Mouse (Mus musculus): ENCODE data around the gene Rora.

DNA sequence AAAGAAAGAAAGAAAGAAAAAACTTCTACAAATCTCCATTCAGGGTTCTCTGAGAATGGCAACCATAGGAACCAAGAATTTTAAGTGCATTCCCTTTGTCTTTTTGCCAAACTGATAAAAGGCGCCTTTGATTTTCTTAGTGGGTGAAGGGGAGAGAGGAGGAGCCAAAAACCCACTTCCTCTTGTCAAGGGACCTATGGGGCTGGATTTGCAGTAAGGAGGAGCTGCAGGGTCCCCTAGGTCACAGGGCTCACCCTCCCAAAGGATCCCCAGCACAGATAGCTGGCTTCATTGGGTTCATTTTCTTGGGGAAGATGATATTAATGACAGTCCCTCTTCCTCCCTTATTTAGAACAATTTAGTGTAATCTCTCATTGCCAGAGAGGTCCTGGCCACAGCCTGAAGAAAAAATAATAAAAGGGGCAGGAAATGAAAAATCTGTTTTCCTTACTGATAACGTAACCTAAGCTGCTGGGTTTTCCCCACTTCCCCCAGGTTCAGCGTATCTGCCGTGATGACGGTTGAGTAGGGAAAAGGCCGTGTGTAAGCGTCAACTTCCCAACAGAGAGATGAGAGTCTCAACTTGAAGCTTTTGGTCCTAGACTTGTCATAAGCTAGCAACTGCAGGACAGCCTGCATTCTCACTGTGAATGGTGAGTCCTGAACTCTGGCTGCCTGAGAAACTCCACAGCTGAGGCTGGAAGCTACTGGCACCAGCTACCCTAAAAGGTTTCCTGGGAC is 511.7 kb downstream of the Rora start:
- TF ChIP-seq POLR2A (IDR thresholded peaks at IDR 0.05; ENCODE audit: control insufficient read depth, extremely low read depth, insufficient read depth, low read length, poor library complexity), result no peak
- no peak for TF ChIP-seq CTCF (IDR thresholded peaks at IDR 0.05; ENCODE audit: borderline replicate concordance, control insufficient read depth, extremely low read depth, insufficient read depth, low read length, poor library complexity)

Measured in thymus, adult 2 months (tissue).